Mouse (Mus musculus) ES-Bruce4 (cell line): ENCODE measurements around the gene Procr. TPM values are rescaled to one million over a fixed set of nuclear protein-coding genes. Genes with fewer than 3 reads are reported as not detected.

ENCODE experiments used
- H3K27ac ChIP-seq: 2 replicates; pipeline ENCODE4 v1.5.1; 2012; ENCODE audit warnings: low read length, inconsistent platforms; ENCODE audit not compliant: insufficient read depth
- H3K27me3 ChIP-seq: 2 replicates; pipeline ENCODE4 v1.6.1; 2012; ENCODE audit warnings: mild to moderate bottlenecking, low read length, inconsistent platforms; ENCODE audit not compliant: control insufficient read depth, poor library complexity, insufficient read depth, severe bottlenecking
- H3K36me3 ChIP-seq: 2 replicates; pipeline ENCODE4 v1.6.1; 2012; ENCODE audit warnings: inconsistent platforms, mild to moderate bottlenecking, low read length, moderate library complexity; ENCODE audit not compliant: control insufficient read depth, poor library complexity, insufficient read depth, severe bottlenecking
- H3K4me1 ChIP-seq: one replicate; pipeline ENCODE4 v1.8.1; 2011; ENCODE audit warnings: low read length; ENCODE audit not compliant: control insufficient read depth, insufficient read depth
- H3K4me3 ChIP-seq: 2 replicates; pipeline ENCODE4 v1.5.1; 2011; ENCODE audit warnings: low read depth, mild to moderate bottlenecking, low read length
- H3K9ac ChIP-seq: 2 replicates; pipeline ENCODE4 v1.6.1; 2012; ENCODE audit warnings: low read depth, mild to moderate bottlenecking, inconsistent platforms; ENCODE audit not compliant: poor library complexity, severe bottlenecking
- H3K9me3 ChIP-seq: replicated peaks from 2 replicates; pipeline ENCODE4 v1.6.1; 2012; ENCODE audit warnings: mild to moderate bottlenecking, low read length, inconsistent platforms; ENCODE audit not compliant: control insufficient read depth, poor library complexity, insufficient read depth, severe bottlenecking
- CTCF ChIP-seq: IDR thresholded peaks from one replicate; pipeline ENCODE4 v1.8.1; 2011; ENCODE audit warnings: low read depth, low read length
- EP300 ChIP-seq: IDR thresholded peaks from 2 replicates; pipeline ENCODE4 v1.6.1; 2011; ENCODE audit warnings: low read depth, low read length; ENCODE audit not compliant: insufficient read depth
- POLR2A ChIP-seq: IDR thresholded peaks from one replicate; pipeline ENCODE4 v1.8.1; 2011; ENCODE audit warnings: low read length; ENCODE audit not compliant: insufficient read depth
- polyA plus RNA-seq: library from polyadenylated mRNA; stranded (reverse); fragments of >200 nt; gene quantifications from 2 replicates; pipeline ENCODE4 v1.2.4, GENCODE M21; 2011; ENCODE audit warnings: low read depth; ENCODE audit not compliant: missing spikeins, insufficient read depth, insufficient read length

The Procr gene
- polyA plus RNA-seq, 1 experiment, result 6.6 TPM

- Histone ChIP-seq H3K4me1 (peaks cover 2% of the 10 kb centered on the region), H3K36me3 (no peaks in the 10 kb centered on the region), H3K4me3 (no peak overlapping the region), H3K9me3 (no peaks in the 10 kb centered on the region), H3K27ac (no peak overlapping the region), H3K9ac (no peak overlapping the region), H3K27me3 (peaks cover 11% of the 10 kb centered on the region)
- TF ChIP-seq CTCF, result no peak
- no peak for TF ChIP-seq POLR2A
- no peak for TF ChIP-seq EP300
Observed at GRCm38 (mm10) chr2:155776824-155777687, 26.1 kb downstream of the Procr start.

- TF ChIP-seq CTCF (no peak), POLR2A (no peak), EP300 (no peak)
- H3K27ac ChIP-seq, result no peak overlapping the region
- peaks cover 11% of the 10 kb centered on the region for H3K27me3 ChIP-seq
- no peaks in the 10 kb centered on the region for H3K36me3 ChIP-seq
- no peak overlapping the region for H3K4me3 ChIP-seq
- no peaks in the 10 kb centered on the region for H3K9me3 ChIP-seq
- no peak overlapping the region for H3K9ac ChIP-seq
- H3K4me1 ChIP-seq, result peaks cover 2% of the 10 kb centered on the region
Observed at GRCm38 (mm10) chr2:155777688-155777985, 26.7 kb downstream of the Procr start.

GRCm38 (mm10) chr2:155778004-155778403 is 27.1 kb downstream of the Procr start:
- TF ChIP-seq CTCF (no peak), EP300 (no peak), POLR2A (no peak)
- Histone ChIP-seq H3K27me3 (peaks cover 11% of the 10 kb centered on the region), H3K27ac (no peak overlapping the region), H3K9ac (no peak overlapping the region), H3K9me3 (no peaks in the 10 kb centered on the region), H3K4me3 (no peak overlapping the region), H3K4me1 (peaks cover 2% of the 10 kb centered on the region), H3K36me3 (no peaks in the 10 kb centered on the region)

GRCm38 (mm10) chr2:155779066-155779465 is 28.1 kb downstream of the Procr start:
- Histone ChIP-seq H3K9me3 (no peaks in the 10 kb centered on the region), H3K4me3 (no peak overlapping the region), H3K27me3 (peaks cover 9% of the 10 kb centered on the region), H3K27ac (no peak overlapping the region), H3K4me1 (peaks cover 2% of the 10 kb centered on the region), H3K9ac (no peak overlapping the region), H3K36me3 (no peaks in the 10 kb centered on the region)
- TF ChIP-seq POLR2A, result no peak
- TF ChIP-seq EP300, result no peak
- TF ChIP-seq CTCF, result no peak

GRCm38 (mm10) chr2:155779506-155779905 is 28.6 kb downstream of the Procr start:
- H3K9ac ChIP-seq, result no peak overlapping the region

GRCm38 (mm10) chr2:155784534-155784933 is 33.6 kb downstream of the Procr start:
- no peak overlapping the region for H3K27ac ChIP-seq
- H3K4me3 ChIP-seq, result no peak overlapping the region
- H3K9ac ChIP-seq, result no peak overlapping the region
- no peaks in the 10 kb centered on the region for H3K4me1 ChIP-seq
- H3K27me3 ChIP-seq, result no peaks in the 10 kb centered on the region
- no peaks in the 10 kb centered on the region for H3K9me3 ChIP-seq
- H3K36me3 ChIP-seq, result no peaks in the 10 kb centered on the region
- no peak for TF ChIP-seq EP300
- no peak for TF ChIP-seq POLR2A
- no peak for TF ChIP-seq CTCF

More at GRCm38 (mm10) chr2:155779506-155779905, 28.6 kb downstream of the Procr start:
- H3K4me3 ChIP-seq, result no peak overlapping the region
- TF ChIP-seq CTCF (no peak), EP300 (no peak), POLR2A (no peak)
- no peaks in the 10 kb centered on the region for H3K36me3 ChIP-seq
- H3K4me1 ChIP-seq, result peaks cover 2% of the 10 kb centered on the region
- peaks cover 8% of the 10 kb centered on the region for H3K27me3 ChIP-seq
- H3K9me3 ChIP-seq, result no peaks in the 10 kb centered on the region
- no peak overlapping the region for H3K27ac ChIP-seq
